Mouse (Mus musculus) layer of hippocampus, adult 9-11 months (tissue): ENCODE measurements around the gene Nectin1.

Source experiments
- DNase-seq: peaks from one replicate; pipeline ENCODE4 v3.0.0; 2022

Gene Nectin1

DNA sequence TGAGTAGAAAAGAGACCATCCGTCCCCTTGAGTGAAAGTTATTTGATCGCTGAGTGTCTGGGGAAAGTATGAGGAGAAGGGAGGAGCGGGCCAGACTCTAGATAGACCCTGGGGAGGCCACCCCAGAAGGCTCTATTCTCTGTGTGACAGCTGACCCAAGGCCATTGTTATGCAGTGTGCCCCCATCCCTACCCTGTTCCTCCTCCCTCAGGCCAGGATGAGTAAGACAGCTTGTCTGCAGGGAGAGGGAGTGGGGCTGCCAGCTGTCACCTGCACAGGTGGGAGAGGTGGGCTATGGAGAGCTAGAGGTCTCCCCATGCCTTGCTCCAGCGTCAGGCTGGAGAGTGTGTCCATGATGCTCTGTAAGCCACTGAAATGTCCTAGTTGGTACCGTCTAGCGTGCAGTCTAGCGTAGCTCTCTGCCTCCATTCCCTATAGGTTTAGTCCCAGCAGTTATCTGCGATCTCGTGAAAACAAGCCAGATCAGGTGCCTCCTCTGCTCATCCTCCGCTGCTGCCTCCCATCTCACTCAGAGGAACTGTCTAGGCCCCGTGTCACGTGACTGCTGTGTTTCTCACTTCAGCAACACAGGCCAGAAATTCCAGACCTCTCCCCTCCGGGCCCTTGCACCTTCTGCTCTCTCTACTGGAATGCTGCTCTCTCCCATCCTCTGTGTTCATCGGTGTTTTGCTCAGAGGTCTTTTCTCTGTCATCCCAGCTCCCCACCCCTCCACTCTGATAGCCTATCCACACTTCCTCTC, 21.8 kb downstream of the Nectin1 start:
- no peak for DNase-seq

DNA sequence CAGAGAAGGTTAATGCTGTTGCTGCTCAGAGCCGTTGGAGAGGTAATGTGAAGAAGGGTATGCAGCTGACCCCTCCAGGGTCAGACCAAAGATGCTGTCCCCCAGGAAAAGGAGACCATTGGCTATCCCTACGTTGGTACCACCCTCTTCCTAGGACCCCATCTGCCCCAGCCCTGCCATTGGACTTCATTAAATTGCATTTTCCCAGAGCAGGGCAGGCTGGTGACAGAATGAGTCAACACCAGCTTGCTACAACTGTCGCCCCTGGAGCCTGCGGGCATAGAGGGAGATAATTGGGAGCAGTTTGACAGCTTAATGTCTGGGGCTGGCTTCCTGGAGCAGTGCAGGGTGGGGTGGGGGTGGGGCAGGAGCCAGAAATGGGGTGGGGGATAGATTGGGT, 25.0 kb downstream of the Nectin1 start:
- DNase-seq: no peak

DNA sequence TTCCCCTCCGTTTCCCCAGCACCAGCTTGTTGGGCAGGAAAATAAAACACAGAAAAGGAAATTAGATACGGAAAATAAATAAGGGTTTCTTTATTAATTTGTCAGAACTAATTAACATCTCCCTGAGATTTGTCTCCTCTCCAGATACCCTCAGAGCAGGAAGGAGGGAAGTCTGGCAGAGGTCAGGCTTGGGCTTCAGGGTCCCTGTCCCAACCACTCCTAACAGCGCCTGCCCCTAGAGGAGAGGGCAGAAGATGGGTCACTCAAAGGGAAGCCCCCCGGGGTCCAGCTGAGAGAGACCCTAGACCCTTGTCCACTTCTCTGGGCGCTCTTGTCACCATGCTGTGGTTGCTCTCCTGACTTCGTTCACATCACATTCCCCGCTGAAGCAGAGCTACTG, 25.4 kb downstream of the Nectin1 start:
- no peak for DNase-seq

DNA sequence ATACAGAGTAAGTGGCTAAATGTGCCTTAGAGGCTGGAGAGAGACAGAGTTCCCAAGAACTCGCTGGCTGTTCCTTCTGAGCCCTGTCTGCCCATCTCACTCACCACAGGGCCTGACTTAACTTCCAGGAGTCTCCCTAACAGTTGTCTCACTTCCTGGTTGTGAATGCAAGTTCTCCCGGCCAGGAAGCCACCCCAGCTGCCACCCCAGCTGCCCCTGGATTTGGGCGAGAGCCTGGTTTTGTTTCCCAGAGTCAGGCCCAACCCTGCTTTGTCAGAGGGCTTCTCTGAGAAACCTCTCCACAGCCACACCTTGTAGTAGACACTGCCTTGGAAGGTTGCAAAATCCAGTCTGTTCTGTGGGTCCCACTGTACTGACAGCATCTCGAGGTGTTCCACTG, 26.2 kb downstream of the Nectin1 start:
- no peak for DNase-seq

DNA sequence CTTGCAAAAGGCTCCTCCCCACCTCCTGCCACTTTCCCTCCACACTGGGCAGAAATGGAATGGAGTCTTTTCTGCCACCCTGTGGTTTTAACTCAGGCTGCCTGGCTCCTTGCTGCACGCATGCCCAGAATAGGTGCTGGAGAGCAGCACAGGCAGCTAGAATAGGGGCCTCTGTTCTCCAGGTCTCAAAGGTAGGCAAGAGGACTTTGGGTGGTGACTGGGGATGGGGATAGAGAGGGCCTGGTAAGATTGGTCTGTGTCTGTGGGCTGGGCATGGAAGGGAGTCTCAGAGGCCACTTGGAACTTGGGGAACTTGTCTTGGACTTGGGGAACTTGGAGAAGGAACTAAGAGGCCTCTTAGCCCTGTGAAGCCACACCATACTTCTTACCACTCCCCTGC, 27.3 kb downstream of the Nectin1 start:
- DNase-seq: no peak

DNA sequence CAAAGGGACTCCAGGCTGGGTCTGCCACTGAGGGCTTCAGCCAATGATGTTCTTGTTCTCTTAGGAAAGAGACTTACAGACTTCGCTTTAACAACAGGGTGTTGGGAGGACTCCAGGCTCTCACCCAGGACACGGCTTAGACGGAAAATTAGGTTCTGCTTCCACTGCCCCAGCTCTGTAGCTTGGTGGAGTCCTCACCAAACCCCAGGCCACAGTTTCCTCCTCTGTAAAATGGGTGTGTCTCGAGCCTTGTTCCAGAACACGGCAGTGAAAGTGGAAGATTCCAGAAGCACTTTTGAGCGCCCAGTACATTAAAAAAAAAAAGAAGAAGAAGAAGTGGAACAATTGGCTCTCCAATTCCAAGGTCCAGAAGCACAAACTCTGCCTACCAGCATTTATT, 28.7 kb downstream of the Nectin1 start:
- no peak for DNase-seq

DNA sequence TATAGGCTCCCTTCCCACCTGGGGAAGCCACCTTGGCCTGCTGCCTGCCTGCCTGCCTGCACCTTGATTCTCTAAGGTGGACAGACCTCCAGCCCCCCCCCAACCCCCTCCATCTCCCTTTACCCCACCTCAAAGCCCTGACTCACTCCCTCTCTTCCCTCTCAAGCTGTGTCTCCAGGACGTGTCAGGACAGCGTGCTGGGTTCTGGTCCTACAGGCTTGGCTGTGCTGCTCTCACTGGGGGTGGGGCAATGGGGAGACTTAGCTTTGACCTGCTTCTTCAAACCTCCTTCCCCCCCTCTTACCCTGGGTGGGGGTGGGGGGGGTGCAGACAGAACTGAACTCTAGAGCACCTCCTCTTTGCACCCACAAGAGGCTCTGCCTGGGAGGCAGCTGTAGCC, 29.7 kb downstream of the Nectin1 start:
- DNase-seq: no peak

DNA sequence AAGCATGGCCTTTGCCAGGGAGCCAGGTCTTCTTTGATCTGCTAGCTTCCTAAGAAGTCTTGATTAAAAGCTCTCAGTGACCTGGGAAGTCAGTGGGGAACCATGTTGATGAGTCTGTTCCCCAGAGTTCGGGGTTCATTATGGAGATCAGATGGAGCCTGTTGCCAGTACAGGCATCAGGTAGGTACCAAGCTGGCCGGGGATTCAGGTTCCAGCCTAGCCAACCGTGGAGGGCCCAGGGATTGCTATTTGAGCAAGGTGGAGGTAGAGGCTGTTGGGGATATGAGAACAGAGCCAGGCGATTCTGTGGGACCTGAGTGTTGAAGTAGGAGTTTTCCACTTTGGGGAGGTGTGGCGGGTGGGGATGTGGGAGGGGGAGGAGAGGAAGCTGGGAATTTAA, 30.6 kb downstream of the Nectin1 start:
- no peak for DNase-seq

DNA sequence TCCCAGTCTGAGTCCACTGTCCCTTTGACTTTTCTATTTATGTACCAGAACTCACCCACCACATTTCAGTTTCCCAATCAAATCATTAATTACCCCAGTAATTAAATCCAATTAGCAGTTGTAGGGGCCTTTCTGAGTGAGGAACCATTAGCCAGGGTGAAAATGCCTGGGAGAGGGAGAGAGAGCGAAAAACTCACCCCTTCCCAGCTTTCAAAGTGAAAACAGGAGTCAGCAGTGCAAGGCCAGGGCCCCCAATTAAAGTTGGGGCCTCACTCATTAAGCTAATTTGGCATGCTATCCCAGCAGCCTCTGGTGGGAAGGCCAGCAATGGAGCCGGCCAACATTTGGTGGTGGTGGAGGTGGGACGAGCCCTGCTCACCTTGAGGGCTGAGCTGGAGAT, 32.4 kb downstream of the Nectin1 start:
- DNase-seq: no peak

DNA sequence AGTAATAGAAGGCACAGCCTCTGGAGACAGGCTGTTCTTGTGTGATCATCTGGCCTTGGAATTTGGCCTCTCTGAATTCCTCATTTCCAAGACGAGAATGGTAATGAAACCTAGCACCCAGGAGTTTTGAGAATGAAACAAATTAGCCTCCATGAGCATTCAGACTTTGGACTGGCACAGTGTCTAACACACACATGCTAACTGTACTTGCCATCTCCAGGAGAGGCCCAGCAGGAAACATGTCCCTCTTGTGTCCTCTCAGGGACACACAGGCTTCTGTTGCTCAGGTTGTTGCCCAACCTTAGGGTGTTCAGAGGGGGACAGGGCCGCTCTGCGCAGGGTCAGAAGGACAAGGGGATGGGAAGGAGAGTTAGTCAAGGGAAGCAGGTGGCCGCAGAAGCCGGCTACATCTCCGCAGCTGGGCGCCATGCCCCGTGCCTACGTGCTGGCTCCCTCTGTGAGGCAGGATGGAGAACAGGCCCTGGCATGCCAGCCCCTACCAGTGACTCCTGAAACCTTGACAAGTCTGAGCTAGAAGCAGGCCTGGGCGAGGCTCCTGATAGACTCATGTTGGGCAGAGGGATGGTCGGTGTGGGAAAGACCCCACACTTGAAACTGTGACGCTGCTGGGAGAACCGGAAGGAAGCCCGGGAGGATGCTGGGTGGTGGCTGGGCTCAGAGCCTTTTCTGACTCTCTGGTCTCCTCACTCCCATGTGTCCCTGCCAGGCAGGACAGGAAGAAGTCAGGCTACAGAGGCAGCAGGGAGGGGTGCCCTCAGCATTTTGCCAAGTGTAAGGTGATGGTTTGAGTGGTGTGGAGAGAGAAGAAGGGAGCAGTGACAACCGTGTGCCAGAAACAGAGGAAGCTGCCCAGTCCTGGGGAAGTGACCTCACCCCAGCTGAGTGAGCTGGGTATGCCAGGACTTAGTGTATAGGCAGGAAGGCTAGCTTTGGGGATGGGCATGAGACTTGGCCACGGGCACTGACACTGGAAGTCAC, 33.9 kb downstream of the Nectin1 start:
- DNase-seq: no peak

DNA sequence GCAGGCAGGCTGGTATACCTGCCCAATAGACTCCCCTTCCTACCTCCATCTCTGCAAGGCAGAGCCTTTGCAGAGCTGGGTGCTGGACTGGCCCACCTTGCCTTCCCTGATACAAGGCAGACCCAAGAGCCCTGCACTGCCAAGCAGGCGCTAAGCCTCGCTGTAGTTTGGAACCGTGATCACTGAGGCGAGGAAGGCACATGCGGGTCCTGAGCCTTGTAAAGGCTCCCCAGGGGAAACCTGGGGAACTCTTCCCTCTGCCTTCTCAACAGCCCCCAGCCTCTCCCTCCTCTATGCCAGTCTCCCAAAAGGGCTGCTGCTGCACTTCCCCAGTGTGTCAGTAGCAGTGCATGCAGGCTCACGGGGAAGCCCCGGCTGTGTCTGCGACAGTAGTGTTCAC, 37.1 kb downstream of the Nectin1 start:
- no peak for DNase-seq

DNA sequence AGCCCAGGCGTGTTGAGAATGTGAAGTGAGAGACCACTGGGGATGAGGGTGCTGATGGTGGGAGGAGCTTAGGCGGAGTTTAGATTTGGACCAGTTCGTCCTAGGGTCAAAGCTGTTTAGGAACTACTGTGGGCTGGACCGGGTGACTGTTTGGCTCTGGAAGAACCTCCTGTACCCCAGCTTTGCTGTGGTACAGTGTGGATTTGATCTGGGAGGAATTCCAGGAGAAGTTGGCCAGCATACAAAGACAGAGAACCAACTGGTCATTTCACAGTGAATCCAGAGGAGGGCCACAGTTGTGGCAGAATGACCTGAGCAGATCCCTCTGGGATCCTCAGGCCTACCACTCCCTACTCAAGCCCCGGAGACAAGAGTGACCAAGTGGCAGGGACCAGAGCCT, 38.6 kb downstream of the Nectin1 start:
- no peak for DNase-seq

DNA sequence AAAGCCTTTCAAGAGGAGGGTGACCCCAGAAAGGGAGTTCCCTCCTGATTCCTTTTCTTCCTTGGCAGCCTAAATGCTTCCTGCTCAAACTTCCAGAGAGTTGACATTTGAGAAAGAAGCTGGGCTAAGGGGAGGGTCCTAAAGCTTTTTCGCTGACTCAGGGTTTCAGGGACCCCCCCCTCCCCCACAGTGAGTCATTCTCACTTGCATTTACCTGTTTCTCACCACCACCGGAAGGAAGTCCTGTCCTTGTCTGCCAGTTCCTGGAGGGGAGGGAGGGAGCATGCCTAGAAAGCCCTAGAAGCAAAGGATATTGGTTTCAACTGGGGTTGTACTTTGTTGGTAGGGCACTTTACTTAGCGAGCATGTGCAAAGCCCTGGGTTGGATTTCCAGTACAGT, 40.2 kb downstream of the Nectin1 start:
- DNase-seq: no peak

DNA sequence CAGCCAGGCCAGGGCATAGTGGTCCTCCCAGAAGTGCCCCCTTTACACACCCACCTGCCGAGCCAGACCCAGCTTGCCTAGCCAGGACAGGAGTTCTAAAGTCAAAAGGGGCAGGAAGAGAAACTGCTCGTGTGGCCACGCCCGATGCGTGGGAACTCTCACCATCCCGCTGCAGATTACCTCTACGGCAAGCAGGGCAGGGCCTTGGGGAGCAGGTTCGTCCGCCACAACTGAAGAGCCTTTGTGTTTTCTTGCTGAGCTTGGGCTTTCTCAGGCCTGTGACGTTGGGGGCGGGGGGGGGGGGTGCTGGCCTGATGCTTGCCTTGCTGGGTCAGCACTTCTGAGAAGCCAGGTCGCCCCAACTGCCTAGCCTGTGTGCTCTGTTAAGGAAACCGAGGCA, 41.1 kb downstream of the Nectin1 start:
- no peak for DNase-seq

DNA sequence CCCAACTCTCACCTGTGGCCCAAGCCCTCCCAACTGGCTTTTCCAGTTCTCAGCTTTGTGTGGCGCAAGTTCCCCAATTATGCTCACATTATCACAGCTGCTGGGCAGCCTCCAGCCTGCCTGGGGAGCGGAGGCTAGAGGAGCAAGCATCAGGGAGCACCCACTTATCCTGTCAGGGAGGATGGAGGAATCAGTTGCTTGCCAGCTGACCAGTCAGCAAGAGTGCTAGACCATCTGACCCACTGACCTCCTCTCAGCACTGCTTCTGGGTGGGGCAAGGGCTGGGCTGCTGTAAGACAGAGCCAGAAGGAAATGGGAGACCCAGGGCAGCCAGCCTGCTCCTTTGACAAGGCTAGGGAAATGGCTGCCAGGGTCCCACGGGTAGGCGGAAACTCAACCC, 43.8 kb downstream of the Nectin1 start:
- DNase-seq: no peak

DNA sequence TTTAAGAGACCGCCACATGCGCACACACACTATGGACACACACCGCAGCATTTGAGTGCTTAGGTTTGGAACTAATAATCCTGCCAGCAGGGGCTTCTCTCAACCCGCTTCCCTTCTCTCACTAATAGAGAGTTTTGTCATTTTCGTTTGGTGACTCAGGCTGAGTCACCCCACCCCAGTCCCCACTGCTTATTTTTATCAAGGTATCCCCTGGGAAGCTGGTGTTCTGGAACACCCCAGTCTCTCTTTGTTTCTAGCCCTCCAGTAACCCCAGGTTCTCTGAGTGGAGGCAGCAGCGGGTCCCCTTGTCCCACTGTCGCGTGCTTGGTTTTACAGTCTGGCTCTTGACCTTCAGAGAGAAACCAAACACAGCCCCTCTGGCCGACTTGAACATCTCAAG, 48.9 kb downstream of the Nectin1 start:
- DNase-seq: no peak

DNA sequence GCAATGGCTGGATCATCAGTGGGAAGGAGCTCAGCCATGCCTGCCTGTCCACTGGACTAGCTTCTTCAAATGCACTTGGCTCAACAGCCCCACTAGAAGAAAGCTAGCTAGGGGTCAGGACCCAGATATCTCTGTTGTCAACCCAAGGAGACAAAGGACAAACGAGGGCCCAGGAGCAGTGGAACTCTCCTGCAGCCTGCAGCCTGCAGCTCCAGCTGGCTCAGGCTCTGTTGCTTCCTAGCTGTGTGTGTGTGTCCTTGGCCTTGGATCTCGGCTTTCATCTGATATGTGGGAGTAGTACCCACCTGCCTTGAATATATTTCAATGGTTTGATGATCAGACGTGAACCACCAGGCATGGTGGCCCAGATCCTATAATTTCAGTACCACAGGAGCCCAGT, 49.6 kb downstream of the Nectin1 start:
- no peak for DNase-seq

DNA sequence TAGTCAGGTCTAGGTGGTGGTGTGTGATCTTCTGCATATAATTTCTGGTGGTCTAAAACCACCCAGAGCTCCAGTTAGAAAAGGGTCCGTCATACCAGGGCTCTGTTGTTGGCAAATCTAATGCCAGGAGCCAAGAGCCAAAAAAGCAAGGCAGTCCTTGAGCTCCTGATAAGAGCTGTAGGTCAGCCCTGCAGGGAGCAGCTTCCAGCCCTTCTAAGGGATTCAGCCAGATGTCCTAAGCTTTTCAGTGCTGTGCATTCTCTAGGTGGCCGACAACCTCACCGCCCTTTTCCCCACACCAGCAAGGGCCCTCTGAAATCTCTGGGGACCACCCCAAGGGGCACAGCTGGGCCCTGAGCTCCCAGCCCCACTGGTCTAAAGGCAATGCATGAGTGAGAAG, 52.2 kb downstream of the Nectin1 start:
- no peak for DNase-seq

DNA sequence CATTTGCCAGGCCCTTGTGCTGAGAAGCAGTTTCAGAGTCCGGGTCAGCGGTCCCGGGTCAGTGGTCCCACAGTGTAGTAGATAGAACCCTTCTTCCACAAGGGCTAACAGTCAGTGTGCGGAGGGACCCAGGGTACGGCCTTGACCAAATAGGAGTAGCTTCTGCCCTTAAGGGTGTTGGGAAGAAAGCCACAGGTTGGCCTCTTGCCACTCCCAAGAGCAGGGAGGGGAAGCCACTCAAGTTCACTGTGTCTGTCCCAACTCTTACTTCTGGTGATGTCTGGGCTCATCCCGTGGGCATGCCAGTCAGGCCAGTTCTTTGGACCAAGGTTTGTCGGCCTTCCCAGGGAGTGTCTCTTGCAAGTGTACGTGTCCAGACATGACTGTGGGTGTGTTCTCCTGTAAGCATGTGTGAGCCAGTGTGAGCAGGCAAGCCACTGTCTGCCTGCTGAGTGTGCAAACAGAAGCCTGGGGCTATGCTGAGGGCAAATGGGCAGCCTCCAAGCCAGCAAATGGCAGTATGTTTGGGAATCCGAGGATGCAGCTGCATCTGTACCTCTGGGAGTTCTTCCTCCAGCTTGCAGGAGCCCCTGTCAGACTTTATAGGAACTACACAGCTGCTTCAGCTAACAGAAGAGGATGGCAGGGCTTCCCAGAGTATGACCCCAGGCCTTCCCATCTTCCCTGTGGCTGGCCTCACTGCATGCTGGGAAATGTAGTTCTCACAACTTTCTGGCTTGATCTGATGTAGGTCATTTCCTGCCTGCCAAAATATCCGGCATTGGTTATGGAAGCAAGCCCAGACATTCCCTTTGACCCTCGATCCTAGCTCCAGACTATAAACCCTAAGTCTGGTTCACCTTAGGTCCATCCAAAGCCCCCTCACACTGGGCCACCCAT, 53.3 kb downstream of the Nectin1 start:
- no peak for DNase-seq

DNA sequence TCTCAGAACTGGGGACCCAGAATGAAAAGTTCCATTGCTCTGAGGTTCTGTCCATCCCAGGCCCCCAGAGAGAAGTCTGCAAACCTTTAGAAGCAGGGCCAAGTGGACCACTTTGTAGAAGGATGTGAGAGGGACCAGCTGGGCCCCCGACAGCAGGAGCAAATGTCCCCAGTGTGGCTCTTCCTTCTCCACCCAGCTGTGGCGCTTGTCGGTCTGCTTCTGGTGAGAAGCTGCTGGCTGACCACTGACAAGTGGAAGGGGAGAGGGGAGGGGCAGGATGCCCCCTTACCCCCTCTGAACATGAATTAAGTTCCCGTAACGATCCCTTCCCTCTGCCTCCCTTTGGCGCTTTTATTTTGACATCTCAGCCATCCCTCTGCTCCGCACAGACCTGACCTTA, 54.0 kb downstream of the Nectin1 start:
- DNase-seq: no peak

DNA sequence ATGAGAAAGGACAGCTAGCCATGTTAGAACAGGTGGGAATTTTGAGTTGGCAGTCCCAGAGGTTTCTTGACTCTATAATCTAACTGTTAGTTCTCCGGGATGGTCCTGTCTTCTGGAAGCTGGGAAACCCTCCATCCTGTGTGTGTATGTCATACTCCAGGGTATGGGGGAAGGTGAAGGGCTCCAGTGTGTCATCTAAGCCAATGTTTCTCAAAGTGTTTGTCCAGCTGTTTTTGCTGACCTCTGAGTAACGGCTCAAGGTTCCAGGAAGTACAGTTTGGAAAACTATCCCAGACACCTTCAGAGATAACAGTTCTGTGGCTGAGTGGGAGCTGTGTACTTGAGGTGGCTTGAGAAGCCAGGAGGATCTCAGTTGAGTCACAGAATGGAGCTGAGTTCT, 56.7 kb downstream of the Nectin1 start:
- no peak for DNase-seq

DNA sequence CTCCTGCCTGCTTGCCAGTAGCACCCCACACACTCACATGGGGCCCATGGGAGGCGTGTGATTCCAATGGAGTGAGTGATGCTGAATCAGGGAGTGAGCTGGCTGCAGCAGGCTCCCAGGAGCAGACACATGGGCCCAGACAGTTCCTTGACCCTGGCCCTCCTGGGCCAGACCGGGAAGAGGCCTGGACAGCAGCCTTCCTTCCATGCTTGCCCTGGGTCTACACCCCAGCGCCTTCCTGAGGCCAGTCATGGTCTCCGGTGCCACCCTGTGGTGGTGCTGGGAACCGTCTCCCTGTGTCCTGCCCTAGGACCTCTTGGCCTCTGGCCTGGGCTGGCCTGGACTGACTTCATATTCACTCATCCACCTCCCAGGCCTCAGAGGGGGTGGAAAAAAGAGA, 58.1 kb downstream of the Nectin1 start:
- DNase-seq: peak; percentile 60

DNA sequence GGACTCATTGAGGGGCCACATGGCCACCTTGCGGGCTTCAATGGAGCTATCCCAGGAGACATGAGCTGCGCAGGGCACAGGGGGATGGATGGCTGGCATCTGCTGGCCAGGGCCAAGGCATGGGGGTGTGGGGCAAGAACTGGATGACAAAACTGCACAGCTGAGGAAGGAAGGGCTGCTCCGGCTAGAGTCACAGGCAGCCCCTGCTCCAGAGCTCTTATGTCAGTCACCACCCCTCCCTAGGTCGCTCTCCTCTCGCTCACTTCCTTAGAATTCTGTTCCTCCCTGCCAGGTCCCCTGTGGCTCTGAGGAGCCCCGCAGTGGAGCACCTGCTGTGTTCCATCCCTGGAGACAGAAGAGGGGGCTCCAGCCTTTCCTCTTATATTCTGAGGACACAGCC, 63.8 kb downstream of the Nectin1 start:
- DNase-seq: no peak
